Mouse (Mus musculus) ES-Bruce4 (cell line): ENCODE measurements around the gene Calhm2. TPM values are rescaled to one million over a fixed set of nuclear protein-coding genes. Genes with fewer than 3 reads are reported as not detected.

Experiments used
- H3K27ac ChIP-seq: 2 replicates; pipeline ENCODE4 v1.5.1; 2012; ENCODE audit warnings: low read length, inconsistent platforms; ENCODE audit not compliant: insufficient read depth
- H3K27me3 ChIP-seq: 2 replicates; pipeline ENCODE4 v1.6.1; 2012; ENCODE audit warnings: mild to moderate bottlenecking, low read length, inconsistent platforms; ENCODE audit not compliant: control insufficient read depth, poor library complexity, insufficient read depth, severe bottlenecking
- H3K36me3 ChIP-seq: 2 replicates; pipeline ENCODE4 v1.6.1; 2012; ENCODE audit warnings: inconsistent platforms, mild to moderate bottlenecking, low read length, moderate library complexity; ENCODE audit not compliant: control insufficient read depth, poor library complexity, insufficient read depth, severe bottlenecking
- H3K4me1 ChIP-seq: one replicate; pipeline ENCODE4 v1.8.1; 2011; ENCODE audit warnings: low read length; ENCODE audit not compliant: control insufficient read depth, insufficient read depth
- H3K4me3 ChIP-seq: 2 replicates; pipeline ENCODE4 v1.5.1; 2011; ENCODE audit warnings: low read depth, mild to moderate bottlenecking, low read length
- H3K9ac ChIP-seq: 2 replicates; pipeline ENCODE4 v1.6.1; 2012; ENCODE audit warnings: low read depth, mild to moderate bottlenecking, inconsistent platforms; ENCODE audit not compliant: poor library complexity, severe bottlenecking
- H3K9me3 ChIP-seq: replicated peaks from 2 replicates; pipeline ENCODE4 v1.6.1; 2012; ENCODE audit warnings: mild to moderate bottlenecking, low read length, inconsistent platforms; ENCODE audit not compliant: control insufficient read depth, poor library complexity, insufficient read depth, severe bottlenecking
- CTCF ChIP-seq: IDR thresholded peaks from one replicate; pipeline ENCODE4 v1.8.1; 2011; ENCODE audit warnings: low read depth, low read length
- EP300 ChIP-seq: IDR thresholded peaks from 2 replicates; pipeline ENCODE4 v1.6.1; 2011; ENCODE audit warnings: low read depth, low read length; ENCODE audit not compliant: insufficient read depth
- POLR2A ChIP-seq: IDR thresholded peaks from one replicate; pipeline ENCODE4 v1.8.1; 2011; ENCODE audit warnings: low read length; ENCODE audit not compliant: insufficient read depth
- polyA plus RNA-seq: library from polyadenylated mRNA; stranded (reverse); fragments of >200 nt; gene quantifications from 2 replicates; pipeline ENCODE4 v1.2.4, GENCODE M21; 2011; ENCODE audit warnings: low read depth; ENCODE audit not compliant: missing spikeins, insufficient read depth, insufficient read length

Gene Calhm2
- polyA plus RNA-seq, 1 experiment = 0.90 TPM

DNA sequence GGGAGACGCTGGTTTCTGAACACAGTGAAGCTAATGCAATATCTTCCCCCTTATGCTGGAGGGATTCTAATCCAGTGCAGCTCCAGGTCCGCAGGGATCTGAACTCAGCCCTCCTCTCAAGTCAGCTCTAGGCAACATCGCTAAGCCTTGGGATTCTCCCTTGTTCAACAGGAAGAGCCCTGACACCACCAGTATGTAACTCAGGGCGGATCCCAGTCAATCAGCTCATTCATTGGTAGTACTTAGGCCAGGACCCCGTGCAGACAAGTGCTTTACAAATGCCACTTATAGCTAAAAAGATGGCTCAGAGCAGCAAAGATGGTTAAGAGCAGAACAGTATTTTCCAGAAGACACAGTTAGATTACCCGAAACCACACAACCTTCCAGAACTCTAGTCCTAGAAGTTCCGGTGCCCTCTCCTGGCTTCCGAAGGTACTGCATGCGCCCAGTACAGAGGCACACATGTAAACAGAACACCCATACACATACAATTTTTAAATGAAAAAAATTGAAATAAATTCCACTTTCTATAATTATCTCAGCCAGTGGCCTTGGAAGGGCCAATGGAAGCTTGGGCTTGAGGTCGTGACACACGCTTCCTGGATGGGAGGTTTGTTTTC lies 30.8 kb upstream of the Calhm2 start:
- Histone ChIP-seq H3K27ac (no peak overlapping the region), H3K4me3 (no peak overlapping the region), H3K4me1 (peaks cover 5% of the 10 kb centered on the region), H3K9ac (0 out of 2 replicates have a peak overlapping the region, but pooled peaks have one; percentile 27), H3K9me3 (no peaks in the 10 kb centered on the region; the same call in 1 of the 2 replicates), H3K36me3 (no peaks in the 10 kb centered on the region), H3K27me3 (no peaks in the 10 kb centered on the region)
- TF ChIP-seq POLR2A (no peak), CTCF (peak; percentile 70), EP300 (no peak)

DNA sequence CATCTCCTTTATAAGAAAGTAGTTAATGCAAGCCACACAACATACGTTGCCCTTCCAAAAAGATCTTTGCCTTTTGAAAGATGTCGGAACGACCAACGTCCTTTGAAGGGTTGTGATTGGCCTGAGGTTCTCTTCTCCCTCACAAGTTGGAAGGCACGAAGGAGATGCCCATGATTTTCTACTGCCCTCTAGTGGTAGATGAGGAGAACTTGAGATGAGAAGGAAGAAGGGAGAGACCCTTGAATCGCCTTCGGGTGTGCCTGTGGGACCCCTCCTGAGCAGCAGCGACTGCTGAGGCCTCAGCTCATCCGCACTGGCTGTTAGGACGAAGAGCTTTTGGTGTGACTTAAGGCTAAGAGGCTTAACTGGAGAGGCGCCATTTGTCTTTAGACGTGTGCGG lies 30.1 kb upstream of the Calhm2 start:
- H3K27me3 ChIP-seq = no peaks in the 10 kb centered on the region
- no peaks in the 10 kb centered on the region for H3K36me3 ChIP-seq
- peak overlapping the region; percentile 27; the same call in 1 of the 2 replicates for H3K9ac ChIP-seq
- peaks cover 3% of the 10 kb centered on the region for H3K4me1 ChIP-seq
- H3K27ac ChIP-seq = no peak overlapping the region
- peak; percentile 65 for TF ChIP-seq CTCF
- no peak for TF ChIP-seq POLR2A
- no peak for TF ChIP-seq EP300
- H3K4me3 ChIP-seq = 0 out of 2 replicates have a peak overlapping the region, but pooled peaks have one; percentile 18
- H3K9me3 ChIP-seq = no peaks in the 10 kb centered on the region; the same call in 1 of the 2 replicates

DNA sequence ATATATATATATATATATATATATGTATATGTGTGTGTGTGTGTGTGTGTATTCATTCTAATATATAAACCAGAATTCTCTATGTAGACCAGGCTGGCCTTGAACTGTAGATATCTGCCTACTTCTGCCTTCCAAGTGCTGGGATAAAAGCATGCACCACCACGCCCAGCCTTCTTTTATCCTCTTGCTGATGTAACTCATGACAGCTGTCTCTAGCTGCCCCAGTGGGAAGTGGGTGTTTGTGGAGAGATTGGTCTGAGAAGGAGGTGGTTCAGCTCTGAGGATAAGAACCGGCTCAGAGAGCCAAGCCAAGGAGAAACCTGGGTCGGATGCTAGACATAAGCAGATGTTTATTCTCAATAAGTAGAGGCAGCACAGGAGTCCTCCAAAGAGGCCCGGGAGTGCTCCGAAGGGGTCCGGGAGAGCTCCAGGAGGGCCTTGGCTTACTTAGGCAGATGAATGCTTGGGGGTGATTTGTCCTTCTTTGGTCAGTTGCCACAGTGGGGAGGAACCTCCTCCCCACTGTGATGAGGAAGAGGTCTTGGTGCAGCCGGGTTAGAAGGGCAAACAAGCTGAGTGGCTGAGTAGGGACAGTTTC lies 29.6 kb upstream of the Calhm2 start:
- no peak overlapping the region for H3K9ac ChIP-seq
- TF ChIP-seq CTCF (no peak), EP300 (no peak), POLR2A (no peak)
- H3K9me3 ChIP-seq = no peaks in the 10 kb centered on the region; the same call in 1 of the 2 replicates
- H3K27ac ChIP-seq = no peak overlapping the region
- H3K4me1 ChIP-seq = peaks cover 2% of the 10 kb centered on the region
- no peak overlapping the region for H3K4me3 ChIP-seq
- no peaks in the 10 kb centered on the region for H3K27me3 ChIP-seq
- H3K36me3 ChIP-seq = no peaks in the 10 kb centered on the region

DNA sequence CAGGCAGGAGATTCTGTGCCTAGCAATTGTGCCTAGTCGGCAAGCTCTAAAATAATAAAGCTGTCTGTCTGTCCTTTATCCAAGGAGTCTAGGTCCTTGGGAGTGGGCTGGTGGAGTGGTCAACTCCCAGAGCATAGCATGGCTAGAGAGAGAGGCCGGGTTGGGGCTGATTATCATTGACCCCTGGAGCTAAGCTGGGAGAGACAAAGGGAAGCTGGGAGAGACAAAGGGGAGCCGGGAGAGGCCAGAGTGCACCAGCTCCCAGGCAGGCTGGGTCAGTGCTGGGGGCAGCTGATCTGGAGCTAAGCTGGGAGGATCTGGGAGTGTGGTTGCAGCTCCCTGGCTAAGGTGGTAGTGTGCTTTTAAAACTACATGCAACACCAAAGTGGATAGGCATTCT lies 28.7 kb upstream of the Calhm2 start:
- Histone ChIP-seq H3K4me1 (peaks cover 2% of the 10 kb centered on the region), H3K36me3 (no peaks in the 10 kb centered on the region), H3K27me3 (no peaks in the 10 kb centered on the region), H3K9ac (no peak overlapping the region), H3K4me3 (no peak overlapping the region), H3K9me3 (no peaks in the 10 kb centered on the region; the same call in 1 of the 2 replicates), H3K27ac (no peak overlapping the region)
- TF ChIP-seq POLR2A (no peak), EP300 (peak; percentile 71; the same call in 1 of the 2 replicates)

DNA sequence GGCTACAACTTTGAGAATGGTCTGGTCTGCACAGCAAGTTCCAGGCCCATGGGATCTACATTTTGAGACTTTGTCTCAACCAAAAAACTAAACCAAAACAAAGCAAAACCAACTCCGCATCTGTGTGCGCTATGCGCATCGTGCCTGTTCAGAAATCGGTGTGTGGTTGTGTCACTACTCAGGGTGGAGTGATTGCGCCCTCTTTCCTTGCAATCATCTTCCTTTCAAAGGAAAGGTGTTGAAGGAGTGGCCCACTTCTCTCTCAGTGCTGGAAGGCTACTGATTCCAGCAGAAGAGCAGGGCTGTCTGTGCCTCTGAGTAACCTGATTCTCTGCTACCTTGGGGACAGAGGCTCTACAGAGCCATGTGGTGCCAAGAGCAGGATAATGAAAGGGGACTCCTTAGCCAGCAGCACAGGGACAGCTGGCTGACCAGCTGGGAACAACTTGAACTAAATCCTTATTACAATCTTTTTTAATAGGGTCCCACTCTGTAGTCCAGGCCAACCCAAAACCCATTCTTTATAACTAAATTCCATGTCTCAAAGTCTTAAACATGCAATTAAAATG lies 25.2 kb upstream of the Calhm2 start:
- H3K9ac ChIP-seq = no peak overlapping the region
- TF ChIP-seq CTCF (no peak), EP300 (no peak), POLR2A (no peak)
- peaks cover 2% of the 10 kb centered on the region for H3K4me1 ChIP-seq
- no peaks in the 10 kb centered on the region for H3K27me3 ChIP-seq
- no peak overlapping the region for H3K27ac ChIP-seq
- H3K9me3 ChIP-seq = no peaks in the 10 kb centered on the region
- H3K4me3 ChIP-seq = no peak overlapping the region
- H3K36me3 ChIP-seq = no peaks in the 10 kb centered on the region

DNA sequence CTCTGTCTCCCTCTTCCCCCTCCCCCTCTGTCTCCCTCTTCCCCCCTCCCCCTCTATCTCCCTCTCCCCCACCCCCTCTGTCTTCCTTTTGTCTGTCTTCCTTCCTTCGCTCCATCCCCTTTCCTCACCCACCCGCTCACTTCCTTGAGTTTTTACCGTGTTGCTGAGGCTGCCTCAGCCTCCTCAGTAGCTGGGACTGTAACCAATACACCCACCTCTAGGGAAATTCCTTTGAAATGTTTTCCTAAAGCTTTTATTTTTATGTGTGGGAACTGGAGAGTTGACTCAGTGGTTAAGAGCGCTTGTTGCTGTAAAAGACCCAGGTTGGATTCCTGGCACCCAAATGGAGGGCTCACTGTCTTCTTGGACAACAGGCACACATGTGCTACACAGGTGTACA lies 23.6 kb upstream of the Calhm2 start:
- no peaks in the 10 kb centered on the region for H3K27me3 ChIP-seq
- H3K27ac ChIP-seq = no peak overlapping the region
- H3K9ac ChIP-seq = no peak overlapping the region
- H3K4me1 ChIP-seq = no peaks in the 10 kb centered on the region
- no peak overlapping the region for H3K4me3 ChIP-seq
- no peaks in the 10 kb centered on the region for H3K36me3 ChIP-seq
- no peaks in the 10 kb centered on the region for H3K9me3 ChIP-seq
- TF ChIP-seq POLR2A (no peak), EP300 (no peak), CTCF (no peak)
